Mouse (Mus musculus): ENCODE results near the gene Ggt5.

Gene Ggt5

DNA sequence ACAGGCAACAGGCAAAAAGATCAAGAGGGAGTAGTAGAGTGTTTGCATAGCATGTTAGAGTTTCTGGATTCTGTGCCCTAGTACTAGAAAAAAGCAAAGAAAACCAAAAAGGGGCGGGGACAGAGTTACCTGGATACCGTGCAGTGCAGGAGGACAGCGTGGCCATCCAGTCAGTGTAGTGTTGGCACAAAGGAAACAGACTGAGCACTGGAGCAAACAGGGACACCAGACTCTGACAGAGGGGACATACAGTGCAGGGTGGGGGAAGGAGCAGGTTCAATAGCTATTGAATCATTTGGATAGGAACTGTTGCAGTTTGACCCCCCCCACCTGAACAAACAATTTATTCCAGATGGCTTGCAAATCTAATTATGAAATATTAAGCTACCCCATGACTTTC, 37.9 kb downstream of the Ggt5 start:
- peak; percentile 49 for DNase-seq (ENCODE audit: low spot score)

DNA sequence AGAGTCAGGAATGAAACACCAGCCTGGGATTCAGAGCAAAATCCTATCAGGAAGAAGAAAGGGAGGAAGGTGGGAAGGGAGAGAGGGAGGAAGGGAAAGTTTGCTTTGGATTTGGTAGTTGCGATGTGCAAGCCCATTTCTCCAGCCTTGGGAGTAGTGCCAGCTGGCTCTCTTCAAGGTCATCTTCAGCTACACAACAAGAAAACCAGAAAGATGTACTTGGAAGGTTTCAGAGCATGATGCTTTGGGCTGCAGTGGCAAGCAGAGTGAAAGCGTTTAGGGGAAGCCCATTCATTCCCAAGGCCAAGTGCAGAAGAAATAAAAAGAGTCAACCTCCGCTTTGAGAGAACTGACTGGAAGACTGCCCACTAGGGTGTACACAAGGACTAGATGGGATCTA, 38.4 kb downstream of the Ggt5 start:
- DNase-seq (ENCODE audit: low spot score) = peak; percentile 90

DNA sequence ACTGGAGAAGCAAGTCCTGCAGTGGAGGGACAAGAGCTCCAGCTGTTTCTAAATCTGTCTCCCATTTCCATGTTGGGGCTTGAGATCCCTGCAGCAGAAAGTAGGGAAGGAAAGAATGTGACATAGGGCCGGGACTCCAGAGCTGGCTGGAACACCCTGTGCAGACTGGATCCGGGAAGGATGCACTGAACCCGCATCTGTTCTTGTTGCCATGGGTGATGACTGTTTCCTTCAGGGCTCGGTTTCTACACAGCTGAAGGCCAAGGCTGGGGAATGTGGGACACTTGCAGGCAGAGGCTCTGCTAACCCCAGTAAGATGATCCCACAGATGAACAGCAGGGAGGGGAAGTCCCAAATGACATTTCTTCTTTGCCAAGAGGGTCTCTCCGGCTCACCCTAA, 43.5 kb downstream of the Ggt5 start:
- DNase-seq (ENCODE audit: low spot score) = peak; percentile 58

DNA sequence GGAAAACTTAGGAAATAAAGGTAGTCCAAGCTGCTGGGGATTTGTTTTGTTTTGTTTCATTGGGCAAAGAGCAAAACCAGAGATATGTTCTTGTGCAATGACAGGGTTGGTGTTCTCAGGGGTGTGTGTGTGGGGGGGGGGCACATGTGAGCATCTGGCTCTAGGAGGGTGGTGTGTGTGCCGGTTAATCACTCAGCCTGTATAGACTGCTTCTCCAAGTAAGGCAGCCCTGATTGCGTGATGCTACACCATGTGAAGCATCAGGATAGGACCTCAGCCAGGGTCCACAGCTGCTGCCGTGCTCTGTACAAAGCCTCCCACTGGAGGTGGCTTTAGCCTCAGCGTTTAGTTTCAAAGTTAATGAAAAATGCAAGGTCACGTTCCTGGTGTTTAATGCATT, 43.9 kb downstream of the Ggt5 start:
- peak; percentile 53 for DNase-seq (ENCODE audit: low spot score)

DNA sequence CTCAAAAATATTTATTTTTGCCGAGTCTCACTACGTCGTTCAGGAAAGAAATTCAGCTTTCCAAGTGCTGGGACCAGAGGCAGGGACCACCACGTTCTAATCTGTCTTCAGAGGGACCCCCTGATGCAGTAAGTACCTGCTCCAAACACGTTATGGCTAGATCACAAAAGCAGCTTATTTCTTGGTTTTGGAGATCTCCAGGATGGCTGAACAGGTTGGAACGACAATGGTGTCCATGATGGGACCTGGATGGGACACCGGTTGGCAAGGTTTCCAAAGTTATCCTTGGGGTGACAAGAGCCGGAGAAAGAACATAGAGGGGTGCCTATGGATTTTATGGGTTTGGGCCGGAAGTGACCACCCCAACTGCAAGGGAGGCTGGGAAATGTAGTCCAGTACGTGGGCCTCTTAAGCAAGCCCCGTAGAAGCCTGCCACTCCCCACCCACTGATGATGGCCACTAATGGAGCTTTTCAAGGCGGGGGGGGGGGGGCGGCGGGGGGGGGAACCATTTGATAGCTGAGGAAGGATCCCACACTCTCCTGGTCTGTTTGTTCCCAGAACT, 44.5 kb downstream of the Ggt5 start:
- peak; percentile 44 for DNase-seq (ENCODE audit: low spot score)

DNA sequence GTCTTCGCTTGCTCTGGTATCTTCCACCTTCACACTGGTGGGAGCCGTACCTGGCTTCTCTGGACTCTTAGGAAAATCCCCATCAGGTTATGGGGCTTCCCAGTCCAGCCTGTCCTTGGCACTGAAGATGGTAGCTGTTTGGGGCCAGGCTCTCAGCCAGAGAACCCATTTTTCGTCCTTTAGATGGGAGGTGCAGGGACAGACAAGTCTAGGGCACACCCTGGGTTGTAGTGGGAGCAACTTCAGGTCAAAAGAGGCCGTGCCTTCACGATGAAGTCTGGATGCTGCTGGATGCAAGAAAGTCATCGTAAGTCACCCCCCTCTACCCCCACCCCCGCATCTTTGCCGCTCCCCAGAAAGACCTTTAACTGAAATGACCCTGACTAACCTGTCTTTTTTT, 45.5 kb downstream of the Ggt5 start:
- peak; percentile 43 for DNase-seq (ENCODE audit: low spot score)

DNA sequence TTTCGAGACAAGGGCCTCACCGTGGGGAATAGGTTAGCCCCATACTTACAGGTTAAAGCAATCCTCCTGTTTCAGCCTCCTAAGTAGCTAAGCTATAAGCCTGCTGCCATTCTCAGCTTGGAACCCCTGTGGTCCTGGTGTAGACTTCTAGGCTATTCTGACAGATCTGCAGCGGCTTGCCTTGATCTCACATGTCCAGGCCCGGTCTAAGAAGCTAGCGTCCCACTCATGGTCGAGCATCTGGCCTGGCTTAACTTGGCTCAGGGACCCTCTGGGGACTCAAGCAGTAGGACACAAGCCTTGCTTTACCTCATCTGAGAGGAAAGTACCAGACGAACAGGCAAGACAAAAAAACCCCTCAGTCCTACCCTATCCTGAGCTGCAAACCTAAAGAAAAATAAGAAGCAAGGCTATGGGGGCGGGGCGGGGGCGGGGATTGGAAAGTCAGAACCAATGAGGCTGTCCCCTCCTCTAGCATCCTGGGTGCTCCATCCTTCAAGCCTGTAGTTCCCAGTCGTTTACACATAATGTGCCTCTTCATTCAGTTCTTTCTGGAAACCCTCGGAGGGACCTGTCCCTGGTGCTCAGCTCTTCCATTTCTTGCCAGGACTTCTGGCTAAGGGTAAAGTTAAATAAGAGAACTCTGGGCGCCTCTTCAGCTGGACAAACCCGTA, 46.0 kb downstream of the Ggt5 start:
- DNase-seq (ENCODE audit: low spot score) = peak; percentile 37

DNA sequence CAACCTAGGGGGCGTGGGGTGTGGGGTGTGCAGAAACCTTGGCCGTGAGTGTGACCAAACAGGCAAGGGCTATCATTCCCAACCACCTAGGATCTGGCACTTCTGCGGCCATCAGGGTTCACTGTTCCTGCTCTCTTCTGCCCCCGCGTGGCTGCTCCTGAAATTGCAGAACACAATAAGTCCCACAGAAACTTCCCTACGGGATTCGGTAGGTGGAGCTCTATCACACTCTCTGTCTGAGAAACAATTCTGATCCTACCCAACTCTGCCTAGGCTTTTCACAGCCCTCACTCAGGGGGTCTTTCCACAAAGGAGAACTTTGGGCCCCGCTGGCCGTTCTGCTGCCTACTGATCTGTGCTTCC, 46.5 kb downstream of the Ggt5 start:
- DNase-seq (ENCODE audit: low spot score) = peak; percentile 86

DNA sequence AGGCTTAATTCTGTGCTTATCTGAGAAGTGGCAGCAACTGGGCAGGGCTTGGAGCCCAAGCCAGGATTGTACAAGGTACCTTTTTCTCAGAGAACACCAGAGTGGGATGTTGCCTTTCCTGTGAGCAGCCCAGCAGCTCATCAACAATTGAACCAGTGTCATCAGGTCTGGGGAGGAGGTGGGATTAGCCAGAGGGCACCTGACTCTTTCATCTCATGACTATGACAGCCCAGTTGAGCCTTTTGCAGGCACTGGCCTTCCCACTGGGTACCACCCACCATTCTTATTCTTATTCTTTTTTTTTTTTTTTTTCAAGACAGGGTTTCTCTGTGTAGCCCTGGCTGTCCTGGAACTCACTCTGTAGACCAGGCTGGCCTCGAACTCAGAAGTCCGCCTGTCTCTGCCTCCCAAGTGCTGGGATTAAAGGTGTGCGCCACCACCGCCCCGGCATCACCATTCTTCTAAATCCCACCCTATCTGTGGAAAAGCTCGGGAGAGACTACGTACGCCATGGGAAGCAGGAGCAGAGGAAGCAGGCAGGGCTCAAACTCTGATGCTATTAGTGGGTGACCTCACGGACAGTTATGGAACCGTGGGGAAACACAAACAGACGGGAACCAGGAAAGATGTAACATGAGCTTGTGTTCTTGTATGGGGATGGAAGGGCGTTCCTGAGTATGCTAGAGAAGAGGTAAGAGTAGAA, 47.1 kb downstream of the Ggt5 start:
- DNase-seq (ENCODE audit: low spot score) = no peak

DNA sequence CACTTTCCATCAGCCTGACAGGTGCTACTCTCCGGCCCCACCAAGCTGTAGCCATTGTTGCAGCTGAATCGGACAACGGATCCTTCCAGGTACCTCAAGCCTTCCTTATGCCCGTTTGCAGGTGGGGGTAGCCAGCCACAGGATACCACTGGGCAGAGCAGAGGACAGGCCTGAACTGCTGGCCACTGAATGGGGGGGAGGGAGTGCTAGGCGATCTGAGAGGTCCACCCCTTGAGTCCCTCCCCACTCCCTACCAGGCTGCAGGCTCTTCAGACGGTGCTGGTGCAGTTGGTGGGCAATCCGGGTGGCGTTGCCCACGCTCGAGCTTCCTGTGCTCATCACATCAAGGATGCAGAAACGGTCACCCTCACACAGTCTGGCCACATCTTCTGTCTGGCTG, 48.6 kb downstream of the Ggt5 start:
- DNase-seq (ENCODE audit: low spot score) = peak; percentile 40

DNA sequence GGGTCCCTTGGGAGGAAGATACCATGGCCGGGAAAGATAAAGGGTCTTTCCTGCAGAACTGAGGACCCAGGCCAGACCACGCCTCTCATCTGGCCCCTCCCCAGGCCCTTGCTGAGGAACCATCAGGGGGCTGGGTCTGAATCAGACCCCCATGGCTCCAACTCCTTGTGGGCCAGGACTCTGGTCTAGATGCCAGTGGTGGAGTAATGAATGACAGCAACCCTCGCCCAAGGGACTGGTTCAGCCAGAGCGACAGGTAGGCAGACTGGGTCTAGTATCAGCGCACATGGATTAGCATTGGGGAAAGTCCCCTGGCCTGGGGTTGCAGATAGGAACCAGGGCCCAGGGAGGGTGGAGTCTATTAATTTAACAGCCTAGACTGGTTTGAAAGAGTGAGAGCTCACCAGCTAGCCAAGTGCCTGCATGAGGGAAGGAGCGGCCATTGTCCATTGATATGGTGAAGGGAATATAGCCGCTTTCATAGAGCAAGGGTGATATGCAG, 52.6 kb downstream of the Ggt5 start:
- DNase-seq (ENCODE audit: low spot score) = no peak

DNA sequence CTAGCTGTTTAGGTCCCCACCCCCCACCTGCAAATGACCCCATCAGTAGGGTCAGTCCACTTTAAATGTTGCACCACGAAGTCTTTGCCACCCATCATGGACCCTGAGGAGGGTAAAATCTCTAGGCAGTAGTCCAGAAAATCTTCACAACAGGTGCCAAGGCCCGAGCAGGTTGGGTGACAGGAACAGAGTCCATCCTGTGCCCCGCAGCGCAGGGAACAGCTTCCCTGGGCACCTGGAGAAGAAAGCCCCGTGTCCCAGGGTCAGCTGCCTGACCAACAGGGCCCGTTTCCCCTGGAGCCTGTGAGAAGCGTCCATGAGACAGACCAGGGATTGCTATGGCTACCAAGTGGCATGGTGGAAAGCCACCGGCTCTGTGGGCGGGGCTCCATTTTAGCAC, 53.3 kb downstream of the Ggt5 start:
- no peak for DNase-seq (ENCODE audit: low spot score)

DNA sequence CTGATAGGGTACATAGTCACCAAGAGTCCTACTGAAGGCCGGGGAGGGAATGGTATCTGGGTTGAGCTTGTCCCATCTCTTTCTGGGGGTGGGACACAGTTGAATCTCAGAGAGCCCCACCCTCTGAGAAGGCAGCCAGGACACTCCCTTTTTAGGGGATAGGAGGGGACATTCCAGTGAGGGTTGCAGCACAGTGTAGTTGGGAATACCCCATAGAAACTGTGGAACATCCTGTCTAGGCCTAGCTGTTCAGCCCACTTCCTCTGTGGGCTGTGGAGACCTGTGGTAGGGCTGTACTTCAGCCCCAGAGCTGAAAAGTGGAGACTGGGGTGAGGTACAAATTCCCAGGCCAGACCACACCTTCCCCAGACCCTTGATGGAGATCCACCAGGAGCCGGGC, 53.8 kb downstream of the Ggt5 start:
- DNase-seq (ENCODE audit: low spot score) = no peak

DNA sequence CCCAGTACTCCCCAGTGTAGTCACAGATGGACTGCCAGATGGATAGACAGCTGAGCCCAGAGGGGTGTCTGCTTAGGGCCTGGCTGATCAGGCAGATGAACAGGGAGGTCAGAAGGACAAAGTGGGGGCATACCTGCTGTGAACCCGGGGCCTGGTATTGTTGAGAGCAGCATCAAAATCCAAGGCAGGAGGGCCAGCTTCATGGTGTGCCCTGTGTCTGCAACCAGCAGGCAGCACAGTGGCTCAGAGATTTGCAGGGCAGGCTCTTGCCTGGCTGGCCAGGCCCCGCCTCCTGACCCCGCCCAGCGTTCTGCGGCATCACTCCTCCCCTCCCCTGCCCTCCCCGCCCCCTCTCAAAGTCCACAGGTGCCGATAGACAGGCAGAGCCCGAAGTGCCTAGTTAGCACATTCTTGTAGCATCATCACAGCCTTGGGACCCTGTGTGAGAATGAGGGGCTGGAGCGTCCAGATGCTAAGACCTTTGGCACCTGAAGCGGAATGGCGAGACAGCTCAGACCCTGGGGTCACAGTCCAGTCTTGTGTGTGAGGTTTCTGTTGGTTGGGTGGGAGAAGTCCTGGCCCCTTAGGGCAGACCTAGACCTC, 54.7 kb downstream of the Ggt5 start, which contains the start of gene Susd2:
Gene Susd2 (minus strand): TSS at position 268 of the 603 bp plus-strand sequence.
- peak; percentile 84 for DNase-seq (ENCODE audit: low spot score)

DNA sequence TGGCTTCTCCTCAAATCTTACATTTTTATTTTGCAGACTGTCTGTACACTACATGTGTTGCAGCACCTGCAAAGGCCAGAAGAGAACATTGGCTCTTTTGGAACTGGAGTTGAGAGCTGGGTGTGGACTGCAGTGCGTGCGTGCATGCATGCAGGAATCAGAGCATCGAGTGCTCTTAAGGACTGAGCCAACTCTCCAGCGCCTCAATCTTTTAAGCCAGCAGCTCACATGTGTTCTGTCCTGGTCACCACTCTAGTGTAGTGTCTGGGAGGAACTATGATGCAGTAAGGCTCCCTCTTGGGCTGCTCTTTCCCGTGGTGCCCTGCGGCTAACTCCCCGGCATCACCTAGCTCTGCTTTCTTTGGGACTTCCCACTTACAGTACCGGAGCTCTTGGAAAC, 56.5 kb downstream of the Ggt5 start:
- DNase-seq (ENCODE audit: low spot score) = no peak

DNA sequence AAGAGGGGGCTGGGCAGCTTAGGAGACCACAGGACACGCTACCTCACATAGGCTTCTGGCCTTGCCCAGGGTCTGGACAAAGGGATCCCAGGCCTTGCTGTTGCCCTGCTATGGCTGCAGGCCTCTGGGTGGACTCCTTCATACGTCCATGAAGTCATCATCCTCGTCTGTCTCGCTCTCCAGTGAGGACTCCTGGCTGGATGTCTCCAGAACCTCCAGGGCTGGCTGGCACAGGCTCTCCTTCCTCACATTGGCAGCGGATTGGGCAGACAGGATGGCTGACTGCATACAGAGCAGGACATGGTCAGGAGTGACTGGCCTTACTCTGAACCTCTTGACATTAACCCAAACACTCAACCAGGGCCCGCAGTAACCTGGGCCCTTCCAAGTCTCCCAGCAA, 57.3 kb downstream of the Ggt5 start:
- DNase-seq (ENCODE audit: low spot score) = no peak

DNA sequence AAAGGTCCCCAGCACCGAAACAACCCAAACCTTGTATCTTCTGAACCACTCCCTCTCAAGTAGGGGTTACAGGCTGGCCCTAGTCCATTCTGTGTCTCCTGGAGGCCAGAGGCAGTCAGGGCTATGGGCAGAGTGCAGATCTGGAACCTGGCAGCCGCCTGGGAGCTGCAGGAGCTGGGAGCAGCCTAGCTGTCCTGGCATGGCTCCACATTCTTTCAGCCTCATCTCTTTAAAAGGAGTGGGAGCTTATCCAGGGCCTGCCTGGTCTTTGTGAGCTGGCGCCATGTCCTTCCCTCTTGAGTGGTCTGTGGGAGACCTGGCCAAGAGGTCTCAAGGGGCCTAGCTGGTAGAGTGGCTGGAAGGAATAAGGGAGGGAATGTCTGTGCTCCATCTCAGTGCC, 58.2 kb downstream of the Ggt5 start:
- peak; percentile 74 for DNase-seq (ENCODE audit: low spot score)

DNA sequence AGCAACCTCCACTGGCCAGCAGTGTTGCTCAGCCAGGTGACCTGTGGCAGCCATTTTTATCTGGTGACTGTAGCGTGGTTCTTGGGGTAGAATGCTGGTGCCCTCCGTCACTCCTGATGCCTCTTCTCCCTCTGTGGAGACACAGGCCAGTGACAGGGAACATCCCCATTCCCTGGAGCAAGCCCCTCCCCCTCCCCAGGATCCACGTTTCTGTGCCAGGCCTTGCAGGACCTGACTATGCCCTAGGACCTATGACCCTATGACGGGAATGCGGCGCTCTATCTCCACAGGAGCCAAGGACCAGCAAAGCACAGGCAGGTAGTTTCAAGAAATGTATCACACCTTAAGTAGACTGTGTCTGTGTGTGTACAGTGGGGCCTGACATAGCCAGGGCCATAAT, 59.0 kb downstream of the Ggt5 start:
- no peak for DNase-seq (ENCODE audit: low spot score)

DNA sequence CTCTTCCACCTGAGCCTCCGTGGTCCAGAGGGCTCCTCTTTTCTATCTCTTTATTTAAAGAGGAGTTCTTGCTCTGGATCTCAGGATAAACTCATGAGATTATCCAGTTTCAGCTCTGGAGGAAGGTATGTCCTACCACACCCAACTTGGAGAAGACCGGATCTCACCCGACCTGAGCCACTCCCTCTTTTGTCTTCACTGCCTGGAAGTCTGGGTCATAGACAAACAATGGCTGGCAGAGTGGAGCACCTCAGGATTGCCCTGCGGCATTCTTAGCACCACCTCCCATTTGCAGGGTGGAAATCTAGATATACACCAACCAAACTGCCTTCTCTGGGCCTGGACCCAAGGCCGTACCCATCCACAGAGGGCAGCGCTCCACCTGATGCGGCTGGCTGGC, 59.9 kb downstream of the Ggt5 start:
- no peak for DNase-seq (ENCODE audit: low spot score)

DNA sequence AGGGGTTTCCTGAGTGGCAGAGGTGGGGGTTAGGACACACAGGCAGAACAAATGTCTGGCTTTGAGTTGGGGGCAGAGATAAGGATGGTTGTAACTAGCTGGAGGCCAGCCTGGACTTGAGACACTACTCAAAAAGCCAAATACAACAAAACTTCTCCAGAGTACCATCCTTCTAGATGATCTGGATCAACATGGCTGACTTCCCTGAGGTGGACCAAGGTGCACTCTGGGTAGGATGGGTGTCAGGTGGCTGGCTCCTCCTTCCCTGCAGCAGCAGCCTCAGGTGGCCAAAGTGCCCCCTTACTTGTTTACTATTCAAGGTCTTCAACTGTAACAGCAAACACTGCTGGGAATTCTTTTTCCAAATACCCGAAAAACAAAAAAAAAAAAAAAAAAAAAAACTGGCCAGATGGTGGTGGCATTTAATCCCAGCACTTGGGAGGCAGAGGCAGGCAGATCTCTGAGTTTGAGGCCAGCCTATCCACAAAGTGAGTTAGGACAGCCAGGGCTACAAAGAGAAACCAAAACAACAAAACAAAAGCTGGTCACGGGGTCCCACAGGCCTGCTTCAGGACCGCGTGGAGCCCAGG, 60.4 kb downstream of the Ggt5 start:
- no peak for DNase-seq (ENCODE audit: low spot score)

DNA sequence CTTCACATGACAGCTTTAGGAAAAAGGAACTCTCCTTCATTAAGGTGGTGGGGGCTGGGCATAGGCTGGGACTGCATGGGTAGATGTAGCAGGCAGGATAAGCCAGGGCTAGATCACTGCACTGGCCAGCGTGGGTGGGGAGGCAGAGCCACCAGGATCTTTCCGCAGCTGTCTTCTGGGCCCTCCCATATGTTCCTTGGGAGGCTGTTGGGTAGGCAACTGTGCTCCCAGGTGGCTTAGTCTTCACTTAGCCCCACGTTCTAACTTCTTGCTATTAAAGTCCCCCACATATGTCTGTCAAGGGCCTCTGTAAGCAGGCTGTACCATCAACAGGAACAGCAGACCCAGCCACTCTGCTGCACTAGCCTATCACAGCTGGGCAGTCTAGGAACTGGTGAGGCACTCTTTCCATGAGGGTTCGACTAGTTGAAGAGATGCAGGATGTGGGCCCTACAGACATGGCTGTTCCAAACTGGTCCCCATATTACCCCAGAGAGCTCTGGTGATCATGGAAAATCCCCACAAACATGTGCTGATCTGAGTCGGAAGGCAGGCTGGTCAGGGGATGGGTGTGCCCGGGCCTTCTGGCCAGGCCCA, 61.3 kb downstream of the Ggt5 start:
- DNase-seq (ENCODE audit: low spot score) = no peak

DNA sequence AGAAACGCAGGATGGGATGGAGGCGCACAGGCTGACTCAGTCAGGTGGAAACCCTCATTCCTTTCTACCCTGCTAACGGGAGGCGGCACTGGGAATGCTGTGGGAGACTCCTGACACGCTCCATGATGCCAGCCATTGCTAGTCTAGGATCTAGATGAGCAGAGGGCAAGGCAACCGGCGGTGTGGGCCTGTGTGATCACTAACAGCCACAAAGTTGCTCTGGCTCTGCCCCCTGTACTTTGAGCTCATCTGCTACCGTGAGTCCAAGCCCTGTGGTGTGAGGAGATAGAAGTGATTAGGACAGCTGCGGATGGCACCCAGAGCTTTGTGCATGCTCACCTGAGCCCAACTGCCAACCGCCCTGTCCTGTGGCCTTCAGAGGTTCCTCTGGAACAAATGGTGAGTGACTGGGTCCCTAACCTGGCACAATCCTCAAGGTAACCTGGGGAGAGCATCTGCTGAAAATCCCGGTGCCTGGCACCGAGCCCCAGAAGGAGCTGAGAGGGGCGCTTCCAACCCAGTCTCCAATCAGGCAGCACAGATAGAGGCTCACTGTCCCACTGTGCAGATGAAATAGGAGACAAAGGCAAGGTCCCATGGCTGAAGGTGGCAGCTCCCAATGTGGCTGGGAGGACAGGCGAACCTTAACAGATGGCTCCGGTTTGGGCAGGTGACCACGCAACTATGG, 62.4 kb downstream of the Ggt5 start:
- DNase-seq (ENCODE audit: low spot score) = no peak
